Mouse (Mus musculus) left cerebral cortex, adult 11 months (tissue): ENCODE data around the gene Fat1.

Experiments used
- DNase-seq: peaks from one replicate; pipeline ENCODE4 v3.0.0; 2022; ENCODE audit warnings: low spot score

Fat1 gene

GRCm38 (mm10) chr8:44962572-44963231 is 27.5 kb downstream of the Fat1 start:
- DNase-seq: no peak

DNA sequence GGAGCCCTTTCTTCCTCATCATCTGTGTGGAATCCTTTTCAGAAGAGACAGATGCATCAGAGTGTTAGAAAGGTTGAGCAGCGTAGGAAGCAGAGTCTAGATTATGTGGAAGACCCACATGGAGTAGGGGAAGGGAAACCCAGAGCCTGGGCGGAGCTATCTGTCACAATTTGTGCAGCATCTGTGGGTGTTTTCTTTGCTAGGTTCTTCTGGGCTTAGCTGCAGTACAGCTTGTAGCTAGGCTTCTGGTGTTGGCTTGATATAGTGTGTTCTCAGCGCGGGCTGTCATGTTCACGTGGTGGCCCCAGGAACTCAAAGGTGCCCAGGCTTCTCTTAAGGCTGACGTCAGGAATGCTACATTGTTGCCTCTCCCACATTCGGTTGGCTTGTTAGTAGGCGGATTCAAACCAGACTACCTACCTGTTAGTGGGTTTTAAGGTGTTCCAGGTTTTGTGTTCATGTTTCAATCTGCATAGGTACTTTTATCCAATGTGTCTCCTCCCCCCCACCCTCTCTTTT is 32.3 kb downstream of the Fat1 start:
- no peak for DNase-seq

- DNase-seq: no peak
Observed at GRCm38 (mm10) chr8:44970093-44970492, 34.8 kb downstream of the Fat1 start.

- DNase-seq: no peak
Observed at GRCm38 (mm10) chr8:44971346-44971745, 36.1 kb downstream of the Fat1 start.

GRCm38 (mm10) chr8:44971964-44972363 is 36.7 kb downstream of the Fat1 start:
- DNase-seq: no peak

DNA sequence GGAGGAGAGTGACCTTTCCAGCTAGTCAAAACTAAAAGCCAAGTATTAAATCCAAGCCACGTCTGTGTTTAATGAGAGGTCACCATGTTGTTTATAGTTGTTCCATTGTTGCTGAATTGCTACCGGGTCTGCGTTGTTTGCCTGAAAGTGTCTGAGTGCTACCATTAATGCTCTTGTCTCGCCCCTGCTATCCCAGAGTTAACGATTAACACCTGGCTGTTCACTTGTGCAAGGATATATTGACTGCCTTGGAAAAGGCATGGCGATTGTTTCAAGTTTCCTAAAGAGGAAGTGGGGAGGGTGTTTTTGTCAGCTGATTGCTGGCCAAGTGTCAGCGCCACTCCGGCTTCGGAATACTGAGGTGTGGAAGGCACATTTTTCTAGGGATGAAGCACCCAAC is 39.9 kb downstream of the Fat1 start:
- DNase-seq: no peak

DNA sequence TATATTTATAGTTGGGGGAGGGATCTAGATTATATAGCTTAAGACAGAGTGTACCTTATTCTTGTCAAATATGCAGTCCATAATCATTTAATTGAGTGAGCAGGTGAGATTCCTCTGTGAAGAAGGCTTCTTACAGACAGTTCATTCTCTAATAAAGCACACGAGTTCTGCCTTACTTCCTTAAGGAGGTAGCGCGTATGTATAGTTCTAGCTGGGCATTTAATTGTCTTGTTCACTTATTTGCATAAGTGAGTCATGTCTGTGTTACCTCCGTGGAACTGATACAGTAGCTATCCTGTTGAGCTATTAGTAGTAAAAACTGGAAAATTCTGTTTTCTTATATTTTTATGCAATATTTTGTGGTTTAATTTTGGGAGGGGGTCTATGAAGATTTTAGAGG is 40.4 kb downstream of the Fat1 start:
- DNase-seq: no peak

- no peak for DNase-seq
Observed at GRCm38 (mm10) chr8:44978622-44979021, 43.4 kb downstream of the Fat1 start.

DNA sequence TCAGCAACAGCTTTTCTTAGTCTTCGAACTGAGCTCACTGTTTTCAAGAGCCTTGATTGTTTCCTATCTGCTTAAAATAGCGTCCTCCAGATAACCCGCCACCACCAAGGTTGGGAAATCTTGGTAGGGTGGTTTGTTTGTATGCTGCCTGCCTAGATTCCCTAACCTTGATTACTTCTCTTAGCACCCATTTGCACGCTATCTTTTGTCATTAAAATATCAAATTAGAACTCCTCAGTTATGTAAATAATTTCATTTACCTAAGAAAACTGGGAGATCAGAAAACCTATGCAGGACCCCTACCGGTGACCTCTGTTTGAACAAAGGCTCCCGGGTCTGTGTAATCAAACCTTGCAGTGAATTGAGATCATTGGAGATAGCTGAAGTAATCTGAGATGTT is 44.0 kb downstream of the Fat1 start:
- DNase-seq: no peak

DNA sequence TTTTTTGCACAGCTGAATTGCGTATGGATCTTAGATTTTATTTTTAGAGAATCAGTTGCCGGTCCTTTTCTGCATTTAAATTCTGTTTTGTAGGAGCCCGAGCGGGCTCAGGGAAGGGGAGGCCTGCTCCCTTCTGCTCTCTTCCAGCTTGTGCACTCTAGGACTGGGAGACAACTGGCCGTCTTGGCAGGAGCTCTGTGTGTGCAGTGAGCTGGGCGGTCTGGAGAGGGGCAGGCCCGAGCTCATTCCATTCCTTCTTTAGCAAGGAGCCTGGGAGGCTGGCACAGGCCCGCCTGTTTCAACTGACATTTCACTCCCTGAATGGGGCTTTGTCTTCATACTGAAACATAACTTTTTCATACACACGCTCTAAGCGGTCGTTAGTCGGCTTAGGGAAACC is 44.8 kb downstream of the Fat1 start:
- DNase-seq: peak; percentile 34

- DNase-seq: peak; percentile 28
Observed at GRCm38 (mm10) chr8:44985326-44986288, 50.4 kb downstream of the Fat1 start.

- DNase-seq: no peak
Observed at GRCm38 (mm10) chr8:44991700-44992487, 56.6 kb downstream of the Fat1 start.

DNA sequence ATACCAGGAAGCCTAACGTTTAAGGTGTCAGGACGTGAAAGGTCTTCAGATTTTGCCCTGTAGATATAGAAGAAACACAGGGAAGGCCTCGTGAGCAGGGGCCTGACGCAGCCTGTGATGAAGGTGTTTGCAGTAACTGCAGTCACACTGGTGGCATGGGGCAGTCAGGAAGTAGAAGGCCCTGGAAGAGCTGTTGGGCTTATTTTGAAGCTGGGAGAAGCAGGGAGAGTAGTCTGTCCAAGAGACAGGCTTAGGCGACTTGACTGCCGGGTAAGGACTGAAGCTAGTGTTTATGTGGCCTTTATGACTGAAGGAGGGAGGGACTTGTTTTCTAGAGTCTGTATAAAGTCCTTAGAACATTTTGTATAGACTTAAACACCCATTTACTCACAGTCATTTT is 57.4 kb downstream of the Fat1 start:
- no peak for DNase-seq

DNA sequence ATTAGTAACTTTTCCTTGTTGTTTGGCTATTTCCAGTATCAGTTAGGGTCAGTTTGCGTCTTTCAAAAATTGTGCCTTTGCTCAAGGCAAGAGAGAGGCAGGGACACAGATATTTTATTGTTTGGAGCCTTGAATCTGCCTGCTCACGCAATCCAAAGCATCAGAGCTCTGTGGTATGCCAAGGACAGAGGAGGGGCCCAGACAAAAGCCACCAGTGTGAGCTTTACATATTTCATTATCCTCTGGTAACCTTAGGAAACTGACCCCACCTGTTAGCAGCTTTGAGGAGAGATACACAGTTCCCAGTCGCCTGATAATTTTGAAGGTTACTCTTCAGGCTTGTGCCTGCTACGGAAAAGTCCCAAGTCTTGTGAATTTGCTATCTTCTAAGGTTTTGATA is 58.1 kb downstream of the Fat1 start:
- no peak for DNase-seq

GRCm38 (mm10) chr8:44996493-44996892 is 61.2 kb downstream of the Fat1 start:
- DNase-seq: no peak

DNA sequence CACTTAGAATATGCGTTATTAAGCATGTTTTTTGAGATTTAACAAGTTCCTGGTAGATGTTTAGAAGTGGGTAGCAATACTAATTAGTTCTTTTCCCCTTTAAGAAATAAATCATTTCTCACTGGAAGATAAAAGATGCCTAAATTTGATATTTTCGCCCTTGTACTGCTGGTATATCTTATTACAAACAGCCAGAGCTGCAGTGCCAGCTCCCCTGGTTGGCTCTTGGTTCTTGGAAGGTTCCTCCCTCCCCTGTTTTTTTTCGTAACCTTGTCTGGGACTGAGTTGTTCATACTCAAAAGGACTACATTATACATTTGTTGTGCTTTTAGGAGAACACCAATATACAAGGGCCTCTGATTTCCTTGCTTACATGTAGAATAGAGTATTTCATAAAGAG is 62.1 kb downstream of the Fat1 start:
- no peak for DNase-seq

DNA sequence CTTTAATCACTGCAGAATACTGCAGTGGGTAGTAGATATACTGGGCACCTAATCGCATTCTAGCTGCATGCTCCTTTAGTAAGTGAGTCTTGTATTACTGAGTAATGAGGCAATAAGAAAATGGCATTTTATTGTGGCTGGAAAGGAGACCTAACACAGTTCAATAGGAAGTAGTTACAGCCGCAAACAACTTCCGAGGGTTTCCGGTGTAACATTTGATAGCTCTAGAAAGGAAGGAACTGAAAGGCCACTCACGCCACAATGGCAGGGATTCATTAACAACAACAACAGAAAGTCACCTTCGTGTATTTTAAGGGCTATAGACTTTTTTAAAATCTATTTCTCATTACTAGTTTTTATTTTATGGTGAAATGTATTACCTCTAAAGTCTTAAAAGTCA is 62.6 kb downstream of the Fat1 start:
- no peak for DNase-seq

GRCm38 (mm10) chr8:44998275-44998674 is 63.0 kb downstream of the Fat1 start:
- no peak for DNase-seq

- peak; percentile 58 for DNase-seq
Observed at GRCm38 (mm10) chr8:44998681-44999277, 63.5 kb downstream of the Fat1 start.

GRCm38 (mm10) chr8:45001577-45002197 is 66.4 kb downstream of the Fat1 start:
- no peak for DNase-seq

GRCm38 (mm10) chr8:45002686-45003085 is 67.4 kb downstream of the Fat1 start:
- no peak for DNase-seq
